Mouse (Mus musculus) heart, embryonic 15.5 days (tissue): ENCODE results near the gene Btbd35f27. TPM values are rescaled to one million over a fixed set of nuclear protein-coding genes. Genes with fewer than 3 reads are reported as not detected.
"Not testable (repeated sequence)": the region's sequence is repeated elsewhere in the genome, so short reads cannot be mapped to it uniquely, and the experiment has no call there.

Source experiments
- ATAC-seq: fragments of 200-750 bp; cut with Nextera tagmentation; replicated peaks from 2 replicates; pipeline ENCODE4 v1.8.0; 2017; ENCODE audit warnings: low read depth, moderate TSS enrichment; ENCODE audit not compliant: insufficient number of reproducible peaks, insufficient read depth, low FRiP score
- H3K27ac ChIP-seq: fragments of 300-500 bp; sonication (generic); 2 replicates; pipeline ENCODE4 v1.5.1; 2015; ENCODE audit warnings: mild to moderate bottlenecking, inconsistent platforms
- H3K27me3 ChIP-seq: fragments of 300-500 bp; sonication (generic); 2 replicates; pipeline ENCODE4 v1.6.1; 2015; ENCODE audit warnings: inconsistent platforms
- H3K36me3 ChIP-seq: fragments of 300-500 bp; sonication (generic); 2 replicates; pipeline ENCODE4 v1.6.1; 2015; ENCODE audit warnings: mild to moderate bottlenecking, inconsistent platforms
- H3K4me1 ChIP-seq: fragments of 300-500 bp; sonication (generic); replicated peaks from 2 replicates; pipeline ENCODE4 v1.6.1; 2015; ENCODE audit warnings: inconsistent platforms
- H3K4me2 ChIP-seq: fragments of 300-500 bp; sonication (generic); 2 replicates; pipeline ENCODE4 v1.6.1; 2015; ENCODE audit warnings: inconsistent platforms, mild to moderate bottlenecking, moderate library complexity
- H3K4me3 ChIP-seq: fragments of 300-500 bp; sonication (generic); 2 replicates; pipeline ENCODE4 v1.5.1; 2015; ENCODE audit warnings: mild to moderate bottlenecking, inconsistent platforms
- H3K9ac ChIP-seq: fragments of 300-500 bp; sonication (generic); 2 replicates; pipeline ENCODE4 v1.6.1; 2015; ENCODE audit warnings: mild to moderate bottlenecking, inconsistent platforms
- H3K9me3 ChIP-seq: fragments of 300-500 bp; sonication (generic); replicated peaks from 2 replicates; pipeline ENCODE4 v1.6.1; 2016; ENCODE audit warnings: inconsistent platforms
- WGBS: fragments of 180-500 bp; shearing (Covaris S2); methylation state at CpG from one replicate; pipeline ENCODE4 v1.1.7; 2015; ENCODE audit warnings: mixed read lengths; 5-methylcytosine and 5-hydroxymethylcytosine counted together
- polyA plus RNA-seq: library from polyadenylated mRNA; unstranded; fragments of >200 nt; fragmentation: Nextera tagmentation; extraction: Ambion mirVana; gene quantifications from 2 replicates; pipeline ENCODE4 v1.2.1, GENCODE M21; 2015

Btbd35f27 gene
- polyA plus RNA-seq = not detected in 2 replicates

GRCm38 (mm10) chrX:4951835-4952234 lies at the start of gene Btbd35f27:
Gene Btbd35f27, plus strand, starts transcription at chrX:4952135.
- not testable (repeated sequence) for ATAC-seq, H3K36me3 ChIP-seq
- WGBS = 70% methylated on average over 2 of the region's 3 CpGs

More at GRCm38 (mm10) chrX:4951835-4952234, at the start of gene Btbd35f27:
- not testable (repeated sequence) for H3K4me2 ChIP-seq, H3K9me3 ChIP-seq, H3K9ac ChIP-seq, H3K27ac ChIP-seq, H3K27me3 ChIP-seq, H3K4me3 ChIP-seq, H3K4me1 ChIP-seq

Other genes starting within 250 kb of the Btbd35f27 start
- not detected in 2 replicates for gene Btbd35f4, start 151.6 kb upstream of the Btbd35f27 start, polyA plus RNA-seq